Mouse (Mus musculus) liver, embryonic 14.5 days (tissue): ENCODE measurements around the gene Ctf1.

Source experiments
- CTCF ChIP-seq: IDR thresholded peaks from 2 replicates; pipeline ENCODE4 v1.5.1; 2016; ENCODE audit warnings: antibody characterized with exemption, low read depth, control low read depth
- EP300 ChIP-seq: IDR thresholded peaks from 2 replicates; pipeline ENCODE4 v1.6.1; 2016; ENCODE audit warnings: antibody characterized with exemption, low read depth

GRCm38 (mm10) chr7:127725490-127725889, 13.0 kb downstream of the Ctf1 start:
- TF ChIP-seq CTCF (no peak), EP300 (no peak)
